Mouse (Mus musculus) adrenal gland, postnatal 0 days (tissue): Measurements from ENCODE around the gene Xylt2. TPM values are rescaled to one million over a fixed set of nuclear protein-coding genes. Genes with fewer than 3 reads are reported as not detected.

Source experiments
- polyA plus RNA-seq: library from polyadenylated mRNA; unstranded; fragments of >200 nt; fragmentation: Nextera tagmentation; extraction: Ambion mirVana; gene quantifications from 2 replicates; pipeline ENCODE4 v1.2.1, GENCODE M21; 2015

The Xylt2 gene
- polyA plus RNA-seq = 16.6 and 17.5 TPM in 2 replicates

DNA sequence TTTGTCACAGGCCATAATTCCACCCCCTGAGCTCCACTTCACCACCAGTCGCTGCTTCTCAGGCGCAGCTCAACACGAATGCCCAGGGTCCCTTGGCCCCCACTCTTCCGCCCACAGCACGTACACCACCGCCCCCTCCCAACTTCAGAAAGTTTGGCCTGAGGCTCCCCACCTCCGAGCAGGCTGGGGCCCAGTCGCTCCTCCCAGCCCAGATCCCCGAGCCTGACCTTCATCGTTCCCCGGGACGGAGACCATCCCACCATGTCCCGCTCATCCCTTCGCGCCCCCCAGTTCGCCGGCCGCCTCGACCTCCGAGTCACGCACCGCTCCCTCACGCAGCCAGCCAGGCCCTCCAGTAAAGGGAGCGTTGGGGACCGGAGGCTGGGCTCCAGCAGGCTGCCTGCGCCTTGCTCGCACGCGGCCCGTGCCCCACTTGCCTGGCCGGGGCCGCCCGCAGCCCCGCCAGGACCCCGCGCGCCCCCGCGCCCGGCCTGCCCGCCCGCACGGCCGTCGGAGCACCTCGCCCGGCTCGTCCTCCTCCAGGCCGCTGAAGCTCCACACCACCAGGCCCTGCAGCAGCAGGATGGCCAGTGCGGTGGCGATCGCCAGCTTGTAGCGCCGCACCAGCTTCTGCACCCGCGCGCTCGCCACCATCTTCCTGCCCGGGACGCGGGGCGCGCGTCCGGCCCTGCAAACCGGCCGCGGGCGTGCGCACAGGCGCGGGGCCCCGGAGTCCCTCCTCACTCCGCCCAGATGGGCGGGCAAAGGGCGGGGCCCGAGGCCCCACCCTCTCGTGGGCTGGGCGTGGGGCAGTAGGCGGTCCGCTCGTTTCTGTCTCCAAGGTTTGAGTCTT, at the start of gene Xylt2:
TSS of gene Xylt2 (minus strand) at position 762 of the 853 bp plus-strand sequence.

GRCm38 (mm10) chr11:94704472-94704871, 27.2 kb upstream of the Xylt2 start, which contains the start of gene Gm11541:
Gene Gm11541 (minus strand): TSS chr11:94704499.

GRCm38 (mm10) chr11:94653663-94654436, 23.5 kb downstream of the Xylt2 start, which contains the start of the genes Mrpl27 and Eme1:
Gene Mrpl27 (plus strand): TSS chr11:94653767.
Gene Eme1 (minus strand): TSS chr11:94653964.

DNA sequence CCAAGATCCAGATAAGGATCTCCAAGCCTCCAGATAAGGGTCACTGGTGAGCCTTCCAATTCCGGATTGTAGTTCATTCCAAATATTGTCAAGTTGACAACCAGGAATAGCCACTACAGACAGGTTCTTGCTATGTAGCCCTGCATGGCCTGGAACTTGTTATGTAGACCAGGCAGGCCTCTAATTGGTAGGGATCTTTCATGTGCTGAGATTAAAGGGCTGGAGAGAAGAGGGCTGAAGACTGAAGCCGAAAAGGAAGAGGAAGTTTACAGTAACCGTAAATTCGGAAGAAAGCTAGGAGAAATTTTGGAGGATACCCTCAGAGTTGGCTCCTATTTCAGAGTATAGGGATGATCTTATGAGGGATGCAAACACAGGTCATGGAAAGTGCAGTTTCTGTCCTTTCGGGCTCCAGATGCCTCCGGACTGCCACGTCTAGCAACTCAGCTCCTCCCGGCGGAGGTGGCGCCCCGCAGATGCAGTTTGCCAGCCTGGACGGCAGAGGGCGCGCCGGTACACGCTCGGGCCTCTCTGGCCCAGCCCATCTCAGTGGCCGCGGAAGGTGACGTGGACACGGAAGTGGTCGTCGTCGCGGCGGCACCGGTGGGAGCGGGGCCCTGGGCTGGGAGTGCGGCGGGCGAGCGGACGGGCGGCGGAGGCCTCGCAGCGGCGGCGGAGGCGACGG, 48.0 kb downstream of the Xylt2 start, which contains the start of gene Lrrc59:
TSS of gene Lrrc59 (plus strand) at position 569 of the 685 bp plus-strand sequence.

Other genes starting within 250 kb of the Xylt2 start
- 1.8 and 1.9 TPM in 2 replicates for gene Cacna1g, start 203.3 kb downstream of the Xylt2 start, polyA plus RNA-seq
- 0.08 TPM in 1 of 2 replicates, not detected in the other for gene Spata20, start 191.3 kb downstream of the Xylt2 start, polyA plus RNA-seq
- 6.0 and 12.5 TPM in 2 replicates for gene Epn3, start 177.5 kb downstream of the Xylt2 start, polyA plus RNA-seq
- gene Mycbpap, start 155.8 kb downstream of the Xylt2 start, polyA plus RNA-seq = 1.7 and 2.1 TPM in 2 replicates
- gene Rsad1, start 128.3 kb downstream of the Xylt2 start, polyA plus RNA-seq = 2.9 and 4.0 TPM in 2 replicates
- gene Chad, start 112.5 kb downstream of the Xylt2 start, polyA plus RNA-seq = 0.27 and 0.63 TPM in 2 replicates
- gene Acsf2, start 75.6 kb downstream of the Xylt2 start, polyA plus RNA-seq = 5.8 and 14.8 TPM in 2 replicates
- 56.7 and 86.4 TPM in 2 replicates for gene Lrrc59, start 47.7 kb downstream of the Xylt2 start, polyA plus RNA-seq
- 200 and 258 TPM in 2 replicates for gene Mrpl27, start 23.7 kb downstream of the Xylt2 start, polyA plus RNA-seq
- 3.0 and 3.4 TPM in 2 replicates for gene Eme1, start 23.6 kb downstream of the Xylt2 start, polyA plus RNA-seq
- 0.30 and 1.1 TPM in 2 replicates for gene Gm11541, start 27.0 kb upstream of the Xylt2 start, polyA plus RNA-seq
- gene Cdc34b, start 64.3 kb upstream of the Xylt2 start, polyA plus RNA-seq = 0.11 TPM in 1 of 2 replicates, not detected in the other
- gene Tmem92, start 105.2 kb upstream of the Xylt2 start, polyA plus RNA-seq = not detected in 2 replicates